ENCODE assay signal across 8 mouse cellular contexts in the genomic region with DNA sequence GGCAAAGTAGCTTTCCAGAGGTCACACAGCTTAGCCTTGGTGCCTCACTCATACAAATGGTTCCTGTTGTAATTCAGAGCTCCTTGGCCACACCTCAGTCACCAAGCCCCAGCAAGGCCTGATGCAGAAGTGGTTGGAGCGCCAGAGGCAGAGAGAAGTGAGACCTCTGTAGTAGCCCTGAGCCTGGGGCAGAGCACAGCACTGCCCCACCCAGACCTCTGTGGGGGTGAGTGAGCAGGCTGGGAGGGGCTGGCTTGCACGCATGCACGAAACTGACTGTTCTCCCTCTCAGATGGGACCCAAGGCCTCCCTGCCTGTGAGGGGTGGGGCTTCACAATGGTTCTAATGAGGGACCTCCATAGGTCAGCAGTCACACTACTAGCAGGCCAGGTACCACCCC.
DNase-seq lines count a peak whose midpoint lies in the region; ATAC-seq and TF ChIP-seq lines count a peak whose summit lies in the region.

No protein-coding gene starts in this region.

- H3K4me1 ChIP-seq in kidney, postnatal 0 days (replicated peaks; ENCODE audit: insufficient read depth, low read length): peaks cover 49% of the 10 kb centered on the region
- peaks cover 83% of the 10 kb centered on the region for H3K4me1 ChIP-seq in limb, embryonic 14.5 days (ENCODE audit: control insufficient read depth, insufficient read depth, low read length)
- peaks cover 69% of the 10 kb centered on the region for H3K4me1 ChIP-seq in neural tube, embryonic 13.5 days (replicated peaks)

- H3K36me3 ChIP-seq in kidney, postnatal 0 days (ENCODE audit: insufficient read depth, low read length): no peaks in the 10 kb centered on the region
- no peaks in the 10 kb centered on the region for H3K36me3 ChIP-seq in limb, embryonic 14.5 days (ENCODE audit: control insufficient read depth, insufficient read depth, low read length)
- H3K36me3 ChIP-seq in neural tube, embryonic 13.5 days: no peaks in the 10 kb centered on the region

- no peaks in the 10 kb centered on the region for H3K27me3 ChIP-seq in kidney, postnatal 0 days (ENCODE audit: insufficient read depth, low read length)
- H3K27me3 ChIP-seq in limb, embryonic 14.5 days (ENCODE audit: control insufficient read depth, insufficient read depth, low read length): no peaks in the 10 kb centered on the region
- H3K27me3 ChIP-seq in neural tube, embryonic 13.5 days: no peaks in the 10 kb centered on the region

- H3K9me3 ChIP-seq in kidney, postnatal 0 days (replicated peaks; ENCODE audit: low read length): no peaks in the 10 kb centered on the region
- H3K9me3 ChIP-seq in limb, embryonic 14.5 days (ENCODE audit: control insufficient read depth, low read length): no peaks in the 10 kb centered on the region
- no peaks in the 10 kb centered on the region for H3K9me3 ChIP-seq in neural tube, embryonic 13.5 days

- no peak for ATAC-seq in kidney, postnatal 0 days (replicated peaks; ENCODE audit: low FRiP score, low read depth)
- peak; percentile 39 for ATAC-seq in common myeloid progenitor, adult 5-6 weeks (replicated peaks; ENCODE audit: low read depth, poor library complexity, severe bottlenecking)
- no peak for ATAC-seq in limb, embryonic 14.5 days (ENCODE audit: low FRiP score, low read depth)
- no peak for ATAC-seq in neural tube, embryonic 13.5 days (ENCODE audit: low read depth)

- H3K4me3 ChIP-seq in kidney, postnatal 0 days (replicated peaks; ENCODE audit: low read depth, low read length): no peak overlapping the region
- H3K4me3 ChIP-seq in limb, embryonic 14.5 days (replicated peaks; ENCODE audit: low read length): no peak overlapping the region
- H3K4me3 ChIP-seq in neural tube, embryonic 13.5 days: no peak overlapping the region

- WGBS in kidney, postnatal 0 days: 53% methylated on average over 3 of the region's 3 CpGs
- 55% methylated on average over 3 of the region's 3 CpGs for WGBS in limb, embryonic 14.5 days
- WGBS in neural tube, embryonic 13.5 days: 63% methylated on average over 3 of the region's 3 CpGs

- peak overlapping the region; percentile 88 for H3K27ac ChIP-seq in kidney, postnatal 0 days
- peak overlapping the region; percentile 78 for H3K27ac ChIP-seq in limb, embryonic 14.5 days (replicated peaks; ENCODE audit: low read depth, low read length)
- H3K27ac ChIP-seq in neural tube, embryonic 13.5 days (replicated peaks): peak overlapping the region; percentile 89

- no peak overlapping the region for H3K4me2 ChIP-seq in kidney, postnatal 0 days (ENCODE audit: low read length)
- H3K4me2 ChIP-seq in limb, embryonic 14.5 days (replicated peaks; ENCODE audit: low read depth, low read length, severe bottlenecking): peak overlapping the region; percentile 17; the same call in 1 of the 2 replicates
- H3K4me2 ChIP-seq in neural tube, embryonic 13.5 days: no peak overlapping the region

- TF ChIP-seq POLR2A in limb, embryonic 14.5 days (IDR thresholded peaks at IDR 0.05; ENCODE audit: borderline replicate concordance, extremely low read depth, insufficient read depth, insufficient read length): no peak

- TF ChIP-seq CTCF in kidney, postnatal 0 days (IDR thresholded peaks at IDR 0.05; ENCODE audit: low read depth): no peak

- no peak for DNase-seq in kidney, postnatal 0 days (ENCODE audit: low spot score)
- DNase-seq in kidney, adult 18-20 months: no peak
- DNase-seq in limb, embryonic 14.5 days (ENCODE audit: low spot score): no peak
- DNase-seq in right cerebral cortex, adult 18-20 months: no peak
- DNase-seq in gastrocnemius, adult 8-10 months (ENCODE audit: low spot score in 2 of 2): no peak
- no peak for DNase-seq in adrenal gland, adult 2 months

- H3K9ac ChIP-seq in kidney, postnatal 0 days (ENCODE audit: low read depth, low read length): no peak overlapping the region
- H3K9ac ChIP-seq in limb, embryonic 14.5 days (ENCODE audit: low read depth, low read length, severe bottlenecking): no peak overlapping the region
- H3K9ac ChIP-seq in neural tube, embryonic 13.5 days: no peak overlapping the region
